Mouse (Mus musculus): ENCODE results near the gene Hist2h2ac. TPM values are rescaled to one million over a fixed set of nuclear protein-coding genes. Genes with fewer than 3 reads are reported as not detected.
"Not testable (repeated sequence)": the region's sequence is repeated elsewhere in the genome, so short reads cannot be mapped to it uniquely, and the experiment has no call there.

Gene Hist2h2ac
- polyA plus RNA-seq, 1 experiment from 2014 or later, result 11.3 TPM

GRCm38 (mm10) chr3:96251787-96252186, 31.1 kb upstream of the Hist2h2ac start:
- 88% methylated on average over 3 of the region's 3 CpGs for WGBS
- Histone ChIP-seq H3K27me3 (ENCODE audit: control insufficient read depth, insufficient read depth, low read length) (no peaks in the 10 kb centered on the region), H3K27ac (ENCODE audit: low read depth, low read length) (no peak overlapping the region), H3K36me3 (ENCODE audit: control insufficient read depth, insufficient read depth, low read length) (no peaks in the 10 kb centered on the region), H3K9me3 (ENCODE audit: control insufficient read depth, low read length) (no peaks in the 10 kb centered on the region), H3K4me1 (ENCODE audit: control insufficient read depth, insufficient read depth, low read length) (peaks cover 14% of the 10 kb centered on the region; the same call in 1 of the 2 replicates), H3K9ac (ENCODE audit: low read depth, low read length) (no peak overlapping the region), H3K4me3 (ENCODE audit: low read length) (no peak overlapping the region), H3K4me2 (replicated peaks; ENCODE audit: low read depth, low read length) (no peak overlapping the region)
- ATAC-seq (ENCODE audit: low FRiP score, low TSS enrichment), result no peak

DNA sequence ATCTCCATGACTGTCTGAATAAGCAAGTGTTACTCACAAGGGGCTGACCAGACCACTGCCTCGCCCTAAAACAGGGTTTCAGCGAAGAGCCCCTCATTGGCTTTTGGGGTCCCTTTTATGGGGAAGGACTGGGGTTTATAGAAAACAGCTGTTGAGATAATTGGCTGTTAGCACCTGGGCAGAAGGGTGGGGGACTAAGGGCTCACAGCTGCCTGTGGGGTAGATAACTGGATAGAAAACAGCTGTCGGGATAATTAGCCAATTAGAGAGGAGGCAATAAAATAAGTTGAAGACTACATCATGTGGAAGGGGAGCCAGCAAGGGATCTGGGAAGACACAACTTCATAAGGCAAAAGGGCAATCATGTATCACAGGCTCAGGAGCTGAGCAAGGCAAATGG, 30.2 kb upstream of the Hist2h2ac start:
- H3K9ac ChIP-seq (ENCODE audit: low read depth, low read length), result no peak overlapping the region; the same call in 1 of the 2 replicates
- no peak overlapping the region for H3K4me3 ChIP-seq (ENCODE audit: low read length)
- H3K4me1 ChIP-seq (ENCODE audit: control insufficient read depth, insufficient read depth, low read length), result peaks cover 14% of the 10 kb centered on the region; the same call in 1 of the 2 replicates
- no peak overlapping the region for H3K27ac ChIP-seq (ENCODE audit: low read depth, low read length)
- WGBS, result 60% methylated on average over 3 of the region's 3 CpGs
- H3K9me3 ChIP-seq (ENCODE audit: control insufficient read depth, low read length), result no peaks in the 10 kb centered on the region
- H3K27me3 ChIP-seq (ENCODE audit: control insufficient read depth, insufficient read depth, low read length), result no peaks in the 10 kb centered on the region
- no peaks in the 10 kb centered on the region for H3K36me3 ChIP-seq (ENCODE audit: control insufficient read depth, insufficient read depth, low read length)
- ATAC-seq (ENCODE audit: low FRiP score, low TSS enrichment), result no peak
- no peak overlapping the region for H3K4me2 ChIP-seq (replicated peaks; ENCODE audit: low read depth, low read length)

GRCm38 (mm10) chr3:96249034-96249345, 28.3 kb upstream of the Hist2h2ac start:
- no peak for ATAC-seq (ENCODE audit: low FRiP score, low TSS enrichment)
- Histone ChIP-seq H3K36me3 (ENCODE audit: control insufficient read depth, insufficient read depth, low read length) (no peaks in the 10 kb centered on the region), H3K27me3 (ENCODE audit: control insufficient read depth, insufficient read depth, low read length) (no peaks in the 10 kb centered on the region), H3K9me3 (ENCODE audit: control insufficient read depth, low read length) (no peaks in the 10 kb centered on the region), H3K27ac (ENCODE audit: low read depth, low read length) (peak overlapping the region; percentile 55; the same call in 1 of the 2 replicates), H3K4me2 (replicated peaks; ENCODE audit: low read depth, low read length) (peak overlapping the region; percentile 50), H3K4me3 (ENCODE audit: low read length) (no peak overlapping the region), H3K9ac (ENCODE audit: low read depth, low read length) (0 out of 2 replicates have a peak overlapping the region, but pooled peaks have one; percentile 75), H3K4me1 (ENCODE audit: control insufficient read depth, insufficient read depth, low read length) (peaks cover 20% of the 10 kb centered on the region)
- WGBS, result 70% methylated on average over 4 of the region's 4 CpGs

GRCm38 (mm10) chr3:96248141-96249033, 27.7 kb upstream of the Hist2h2ac start:
- Histone ChIP-seq H3K36me3 (ENCODE audit: control insufficient read depth, insufficient read depth, low read length) (no peaks in the 10 kb centered on the region), H3K9me3 (ENCODE audit: control insufficient read depth, low read length) (no peaks in the 10 kb centered on the region), H3K4me1 (ENCODE audit: control insufficient read depth, insufficient read depth, low read length) (peaks cover 22% of the 10 kb centered on the region), H3K27me3 (ENCODE audit: control insufficient read depth, insufficient read depth, low read length) (no peaks in the 10 kb centered on the region), H3K9ac (ENCODE audit: low read depth, low read length) (peak overlapping the region; percentile 75), H3K4me2 (replicated peaks; ENCODE audit: low read depth, low read length) (peak overlapping the region; percentile 50), H3K4me3 (ENCODE audit: low read length) (peak overlapping the region; percentile 53), H3K27ac (ENCODE audit: low read depth, low read length) (peak overlapping the region; percentile 55; the same call in 1 of the 2 replicates)
- no peak for ATAC-seq (ENCODE audit: low FRiP score, low TSS enrichment)
- 41% methylated on average over 6 of the region's 6 CpGs for WGBS

DNA sequence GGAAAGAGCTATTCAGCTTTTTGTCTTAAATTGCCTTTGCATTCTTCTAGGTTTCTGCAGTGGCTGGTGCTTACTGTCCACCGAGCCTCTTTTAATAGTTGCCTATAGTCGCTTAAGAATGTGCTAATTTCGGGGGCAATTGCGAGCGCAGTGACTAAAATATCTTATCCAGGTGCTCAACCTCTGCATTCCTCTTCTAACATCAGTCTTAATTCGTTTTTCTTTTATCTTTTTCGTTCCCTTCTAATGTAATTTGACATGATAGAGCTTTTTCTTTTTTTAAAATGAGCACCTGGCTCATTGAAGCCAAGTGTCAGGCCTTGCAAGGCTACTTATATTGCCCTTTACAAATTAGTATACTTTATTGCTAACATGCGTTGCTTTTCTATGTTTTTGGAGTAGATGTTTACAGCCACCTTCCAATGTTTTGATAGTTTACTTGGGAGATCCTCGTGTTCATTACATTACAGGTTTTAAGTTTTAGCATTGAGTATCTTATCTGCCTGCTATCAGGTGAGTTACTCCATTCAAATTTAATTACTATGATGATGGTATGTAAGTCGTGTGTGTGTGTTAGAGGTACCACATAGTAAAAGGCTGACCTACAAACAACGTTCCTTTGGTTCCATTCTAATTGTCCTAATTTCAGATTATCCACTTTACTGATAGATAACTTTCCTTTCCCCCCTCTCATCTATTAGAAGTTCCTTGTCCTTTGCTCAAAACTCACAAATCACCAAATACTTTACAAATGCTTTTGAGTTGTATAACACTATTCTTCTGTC, 26.9 kb upstream of the Hist2h2ac start:
- peak overlapping the region; percentile 50 for H3K4me2 ChIP-seq (replicated peaks; ENCODE audit: low read depth, low read length)
- H3K9me3 ChIP-seq (ENCODE audit: control insufficient read depth, low read length), result no peaks in the 10 kb centered on the region
- H3K4me3 ChIP-seq (ENCODE audit: low read length), result peak overlapping the region; percentile 53
- no peaks in the 10 kb centered on the region for H3K27me3 ChIP-seq (ENCODE audit: control insufficient read depth, insufficient read depth, low read length)
- H3K36me3 ChIP-seq (ENCODE audit: control insufficient read depth, insufficient read depth, low read length), result no peaks in the 10 kb centered on the region
- peak overlapping the region; percentile 75 for H3K9ac ChIP-seq (ENCODE audit: low read depth, low read length)
- H3K27ac ChIP-seq (ENCODE audit: low read depth, low read length), result peak overlapping the region; percentile 68
- 4% methylated on average over 11 of the region's 11 CpGs for WGBS
- peaks cover 22% of the 10 kb centered on the region for H3K4me1 ChIP-seq (ENCODE audit: control insufficient read depth, insufficient read depth, low read length)
- ATAC-seq (ENCODE audit: low FRiP score, low TSS enrichment), result no peak

DNA sequence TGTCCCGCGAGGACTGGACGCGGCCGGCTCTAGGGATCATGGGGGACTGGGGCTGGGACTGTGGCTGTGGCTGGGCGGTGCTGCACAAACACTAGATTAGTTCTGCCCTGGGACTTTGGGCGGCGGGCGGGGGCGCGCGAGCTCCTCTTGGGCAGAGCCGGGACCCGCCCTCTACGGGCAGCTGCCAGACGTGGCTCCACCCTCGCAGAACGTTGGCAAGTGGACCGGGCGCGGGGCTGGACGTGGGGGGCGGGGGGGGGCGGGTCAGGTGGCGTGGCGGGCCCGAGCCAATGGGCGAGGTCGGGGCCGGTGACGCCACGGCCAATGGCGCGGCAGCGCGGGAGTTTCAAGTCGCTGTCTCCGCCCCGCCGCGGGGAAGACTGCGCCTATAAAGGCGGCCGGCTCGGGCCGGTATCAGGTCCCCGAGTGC, 25.8 kb upstream of the Hist2h2ac start, which contains the start of gene Hist2h3c1:
Gene Hist2h3c1 (plus strand): TSS at position 259 of the 430 bp plus-strand sequence.
- peak within 1 kb of the TSS; percentile 53 for H3K4me3 ChIP-seq (ENCODE audit: low read length)
- whole genome bisulfite sequencing, result 0% methylated on average over 12 of the region's 47 CpGs
- peak; percentile 93 for ATAC-seq (ENCODE audit: low FRiP score, low TSS enrichment)

DNA sequence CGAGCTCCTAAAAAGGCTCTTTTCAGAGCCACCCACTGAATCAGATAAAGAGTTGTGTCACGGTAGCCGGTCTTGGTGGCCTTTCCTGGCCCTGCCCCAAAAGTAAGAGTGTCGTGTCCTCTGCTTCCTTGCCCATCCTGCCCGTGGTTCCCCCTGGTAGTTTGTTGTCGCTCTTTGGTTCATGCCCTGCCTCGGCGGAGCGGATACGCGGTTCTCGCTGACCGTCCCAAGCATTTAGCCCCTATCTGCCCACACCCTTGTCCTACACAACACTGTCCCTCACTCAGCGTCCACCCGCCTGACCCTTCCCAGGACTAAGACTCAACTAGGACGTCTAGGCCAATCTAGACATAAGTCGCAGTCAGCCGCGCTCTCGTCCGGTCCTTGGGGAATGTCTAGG, 25.3 kb upstream of the Hist2h2ac start:
- 0% methylated on average over 10 of the region's 21 CpGs for WGBS
- not testable (repeated sequence) for H3K9me3 ChIP-seq (ENCODE audit: control insufficient read depth, low read length); ATAC-seq (ENCODE audit: low FRiP score, low TSS enrichment); H3K27me3 ChIP-seq (ENCODE audit: control insufficient read depth, insufficient read depth, low read length); H3K4me2 ChIP-seq (replicated peaks; ENCODE audit: low read depth, low read length); H3K36me3 ChIP-seq (ENCODE audit: control insufficient read depth, insufficient read depth, low read length)
- Histone ChIP-seq H3K4me3 (ENCODE audit: low read length) (peak overlapping the region; percentile 27; the same call in 1 of the 2 replicates), H3K4me1 (ENCODE audit: control insufficient read depth, insufficient read depth, low read length) (peaks cover 22% of the 10 kb centered on the region), H3K27ac (ENCODE audit: low read depth, low read length) (peak overlapping the region; percentile 67; the same call in 1 of the 2 replicates), H3K9ac (ENCODE audit: low read depth, low read length) (peak overlapping the region; percentile 48; the same call in 1 of the 2 replicates)

More for the DNA sequence above, 25.8 kb upstream of the Hist2h2ac start, which contains the start of gene Hist2h3c1:
- Histone ChIP-seq H3K4me2 (replicated peaks; ENCODE audit: low read depth, low read length) (peak within 1 kb of the TSS; percentile 50), H3K27ac (ENCODE audit: low read depth, low read length) (peak within 1 kb of the TSS; percentile 68), H3K9ac (ENCODE audit: low read depth, low read length) (peak within 1 kb of the TSS; percentile 75), H3K4me1 (ENCODE audit: control insufficient read depth, insufficient read depth, low read length) (peaks cover 22% of the 10 kb centered on the region)
- H3K9me3 ChIP-seq (ENCODE audit: control insufficient read depth, low read length); H3K36me3 ChIP-seq (ENCODE audit: control insufficient read depth, insufficient read depth, low read length); H3K27me3 ChIP-seq (ENCODE audit: control insufficient read depth, insufficient read depth, low read length): not testable (repeated sequence)

DNA sequence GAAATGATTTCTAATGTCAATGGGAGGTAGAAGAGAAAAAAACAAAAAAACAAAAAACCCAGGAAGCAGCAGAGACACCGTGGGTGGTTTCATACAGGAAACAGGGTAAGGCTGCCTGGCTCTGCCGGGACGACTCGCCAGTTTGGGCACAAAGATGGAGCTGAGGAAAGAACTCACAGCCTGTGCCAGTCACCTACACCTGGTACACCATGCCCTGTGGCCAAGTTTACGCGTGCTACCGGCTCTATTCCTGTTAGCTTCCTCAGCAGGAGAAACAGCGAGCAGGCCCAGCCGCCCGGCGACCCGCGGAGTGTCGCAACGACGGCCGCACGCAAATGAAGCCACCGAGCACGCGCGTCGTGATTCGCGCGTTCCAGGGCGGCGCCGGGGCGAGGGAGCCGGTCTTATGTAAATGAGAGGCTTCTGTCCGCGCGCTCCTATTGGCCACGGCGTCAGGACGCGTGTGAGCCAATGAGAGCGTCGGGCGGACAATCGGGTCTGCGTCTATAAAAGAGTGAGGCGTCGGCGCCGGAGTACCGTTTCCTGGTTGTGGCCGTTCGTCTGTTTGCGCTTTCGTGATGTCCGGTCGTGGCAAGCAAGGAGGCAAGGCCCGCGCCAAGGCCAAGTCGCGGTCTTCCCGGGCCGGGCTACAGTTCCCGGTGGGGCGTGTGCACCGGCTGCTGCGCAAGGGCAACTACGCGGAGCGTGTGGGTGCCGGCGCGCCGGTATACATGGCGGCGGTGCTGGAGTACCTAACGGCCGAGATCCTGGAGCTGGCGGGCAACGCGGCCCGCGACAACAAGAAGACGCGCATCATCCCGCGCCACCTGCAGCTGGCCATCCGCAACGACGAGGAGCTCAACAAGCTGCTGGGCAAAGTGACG, 24.6 kb upstream of the Hist2h2ac start, which contains the start of gene Hist2h2aa1:
Gene Hist2h2aa1 (plus strand): TSS at position 495 of the 884 bp plus-strand sequence.
- H3K27ac ChIP-seq (ENCODE audit: low read depth, low read length), result peak within 1 kb of the TSS; percentile 99
- WGBS, result 0% methylated on average over 18 of the region's 88 CpGs
- H3K4me3 ChIP-seq (ENCODE audit: low read length), result peak within 1 kb of the TSS; percentile 43
- peak within 1 kb of the TSS; percentile 42 for H3K4me2 ChIP-seq (replicated peaks; ENCODE audit: low read depth, low read length)
- H3K4me1 ChIP-seq (ENCODE audit: control insufficient read depth, insufficient read depth, low read length), result peaks cover 26% of the 10 kb centered on the region
- H3K27me3 ChIP-seq (ENCODE audit: control insufficient read depth, insufficient read depth, low read length); H3K36me3 ChIP-seq (ENCODE audit: control insufficient read depth, insufficient read depth, low read length); H3K9me3 ChIP-seq (ENCODE audit: control insufficient read depth, low read length): not testable (repeated sequence)
- peak; percentile 91 for ATAC-seq (ENCODE audit: low FRiP score, low TSS enrichment)
- H3K9ac ChIP-seq (ENCODE audit: low read depth, low read length), result peak within 1 kb of the TSS; percentile 79

Data from kidney, embryonic 14.5 days (tissue).